Mouse (Mus musculus) c-Kit-positive CD71-positive TER-119-positive erythroid progenitor cells, embryonic 14.5 days (primary cell): ENCODE measurements around the gene Phactr4.

Experiments used
- DNase-seq: peaks from one replicate; pipeline ENCODE4 v3.0.0-alpha.2; 2013; ENCODE audit warnings: low spot score

Gene Phactr4

DNA sequence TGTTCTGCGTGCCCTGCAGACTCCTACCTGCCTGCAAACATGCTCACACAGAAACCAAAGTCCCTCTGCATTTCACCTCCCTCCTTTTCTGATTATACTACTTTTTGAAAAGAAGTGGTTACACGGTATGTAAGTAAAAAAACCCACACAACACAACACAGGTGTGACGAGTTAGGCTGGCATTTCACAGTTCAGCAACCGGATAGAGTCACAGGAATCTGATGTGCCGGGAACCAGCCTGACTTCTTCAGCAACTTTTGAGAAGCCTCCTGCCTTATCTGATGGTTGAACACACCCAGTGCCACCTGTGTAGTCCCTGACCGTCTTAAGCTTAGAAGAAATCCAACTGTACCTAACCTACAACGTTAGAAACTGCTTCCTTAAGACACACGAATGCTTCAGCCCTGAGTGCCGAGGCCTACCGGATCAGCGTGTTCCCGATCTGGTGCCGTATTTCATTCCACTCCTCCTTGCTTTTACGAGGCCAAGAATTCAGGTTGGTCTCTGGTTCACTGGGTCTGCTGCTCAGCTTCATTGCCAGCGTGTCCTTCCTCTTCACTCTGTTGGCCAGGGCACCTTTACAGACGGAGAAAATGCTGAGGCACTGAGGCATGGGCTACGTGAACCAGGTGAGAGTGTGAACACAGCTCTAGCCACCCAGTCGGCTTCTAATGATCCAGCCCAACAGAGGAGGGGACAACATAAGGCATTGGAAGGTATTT is 54.6 kb downstream of the Phactr4 start:
- DNase-seq = no peak

DNA sequence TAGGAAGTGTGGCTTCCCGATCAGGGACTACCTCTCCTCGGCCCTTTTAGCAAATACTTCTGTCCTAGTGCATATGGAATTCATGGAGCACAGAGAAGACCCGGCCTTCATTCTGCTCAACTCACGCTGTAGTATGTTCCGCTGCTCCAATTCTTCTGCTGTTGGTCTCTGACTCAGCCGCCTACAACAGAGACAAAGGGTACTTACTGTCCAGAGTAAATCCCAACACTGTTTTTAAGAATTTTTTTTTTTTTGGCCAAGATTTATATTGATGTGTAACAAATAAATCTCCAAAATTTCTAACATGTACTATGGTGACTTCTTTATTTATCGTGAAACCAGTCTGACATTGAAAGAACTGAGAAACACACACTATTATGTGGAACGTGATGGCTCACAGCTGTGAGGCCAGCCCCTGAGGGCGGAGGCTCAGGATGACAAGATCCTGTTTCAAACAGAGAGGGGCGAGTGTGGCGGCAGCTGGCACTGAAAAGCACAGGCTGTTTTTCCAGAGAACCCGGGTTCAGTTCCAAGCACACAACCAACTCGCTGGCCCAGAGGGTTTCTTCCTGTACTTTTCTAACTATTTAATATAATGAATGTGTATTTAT is 56.7 kb downstream of the Phactr4 start:
- no peak for DNase-seq

DNA sequence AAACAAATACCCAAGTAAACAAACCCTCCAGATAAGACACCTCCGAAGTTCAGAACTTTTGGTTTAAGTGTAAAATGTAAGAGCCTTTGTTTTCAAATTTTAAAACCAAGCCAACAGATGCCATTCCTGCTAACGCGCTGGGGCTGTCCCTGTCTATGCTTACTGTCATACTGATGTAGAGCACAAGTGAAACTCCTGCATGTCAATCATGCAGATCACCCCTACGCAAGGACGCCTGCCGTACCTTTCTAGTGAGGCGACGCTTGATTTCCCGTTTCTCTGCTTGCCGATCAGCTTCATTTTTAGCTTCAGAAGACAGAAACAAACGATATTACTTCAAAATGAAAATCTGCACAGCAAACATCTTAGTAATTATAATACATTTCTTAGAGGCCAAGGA is 58.8 kb downstream of the Phactr4 start:
- DNase-seq = no peak

DNA sequence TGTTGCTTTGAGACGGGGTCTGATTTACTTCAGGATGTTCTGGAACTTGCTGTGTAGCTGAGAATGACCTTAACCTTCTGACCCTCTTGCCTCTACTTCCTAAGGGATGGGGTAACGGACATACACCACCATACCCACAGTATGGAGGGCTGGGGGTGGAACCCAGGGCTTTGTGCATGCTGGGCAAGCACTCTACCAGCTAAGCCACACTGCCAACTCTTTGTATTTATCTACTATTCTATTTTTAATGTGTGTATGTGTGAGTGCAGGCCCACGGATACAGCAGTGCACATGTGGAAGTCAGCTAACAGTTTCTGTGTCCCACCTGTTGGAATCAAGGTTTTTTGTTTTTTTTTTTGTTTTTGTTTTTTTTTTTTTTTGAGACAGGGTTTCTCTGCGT is 62.8 kb downstream of the Phactr4 start:
- DNase-seq = no peak

DNA sequence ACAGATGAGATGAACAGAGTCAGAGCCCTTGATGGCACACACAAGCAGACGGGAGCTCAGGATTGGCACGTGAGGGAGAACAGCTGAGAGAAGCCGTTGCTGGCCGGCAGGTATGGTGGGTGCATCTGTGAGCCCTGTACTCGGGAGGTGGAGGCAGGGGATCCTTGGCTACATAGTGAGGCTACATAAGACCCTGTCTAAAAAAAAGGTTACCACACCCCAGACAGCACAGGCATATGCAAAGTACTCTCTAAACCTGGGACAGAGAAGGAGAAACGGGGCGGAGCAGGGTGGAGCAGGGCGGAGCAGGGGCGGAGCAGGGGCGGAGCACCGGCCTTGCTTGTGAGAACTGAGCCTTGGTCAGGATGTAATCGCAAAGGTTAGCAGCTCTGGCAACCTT is 66.1 kb downstream of the Phactr4 start:
- DNase-seq = peak; percentile 85

DNA sequence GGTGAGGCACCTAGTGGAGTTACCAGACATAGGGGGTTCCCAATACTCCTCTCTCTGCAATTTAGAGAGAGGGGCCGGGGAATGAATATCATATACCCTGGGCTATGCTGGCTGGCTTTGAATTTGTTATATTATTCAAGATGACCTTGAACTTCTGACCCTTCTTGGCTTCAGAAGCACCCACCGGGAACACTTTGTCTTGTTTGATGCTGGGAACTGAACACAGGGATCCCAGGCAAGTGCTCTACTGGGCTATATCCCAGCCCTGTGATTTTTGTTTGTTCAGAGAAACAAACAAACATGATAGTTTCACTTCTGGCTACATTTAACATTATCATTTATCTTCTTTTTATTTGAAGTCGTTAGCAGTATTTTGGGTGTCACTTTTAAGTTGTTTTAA is 66.9 kb downstream of the Phactr4 start:
- DNase-seq = no peak

DNA sequence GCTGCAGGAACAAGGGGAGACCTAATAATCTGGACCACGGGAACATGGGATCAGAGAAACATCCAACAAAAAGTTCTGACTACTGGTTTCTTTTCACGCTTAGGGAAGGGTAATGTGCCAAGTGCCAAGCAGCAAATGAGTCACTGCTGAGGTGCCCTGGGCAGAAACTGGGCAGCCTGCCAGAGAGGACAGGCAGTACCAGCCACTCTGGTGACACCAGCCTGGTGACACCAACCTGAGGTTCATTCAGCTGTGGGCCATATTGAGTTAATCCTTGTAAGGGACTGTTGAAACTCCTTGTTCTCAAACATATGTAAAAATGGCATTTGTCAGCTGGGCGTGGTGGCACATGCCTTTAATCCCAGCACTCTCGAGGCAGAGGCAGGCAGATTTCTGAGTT is 67.7 kb downstream of the Phactr4 start:
- DNase-seq = no peak

DNA sequence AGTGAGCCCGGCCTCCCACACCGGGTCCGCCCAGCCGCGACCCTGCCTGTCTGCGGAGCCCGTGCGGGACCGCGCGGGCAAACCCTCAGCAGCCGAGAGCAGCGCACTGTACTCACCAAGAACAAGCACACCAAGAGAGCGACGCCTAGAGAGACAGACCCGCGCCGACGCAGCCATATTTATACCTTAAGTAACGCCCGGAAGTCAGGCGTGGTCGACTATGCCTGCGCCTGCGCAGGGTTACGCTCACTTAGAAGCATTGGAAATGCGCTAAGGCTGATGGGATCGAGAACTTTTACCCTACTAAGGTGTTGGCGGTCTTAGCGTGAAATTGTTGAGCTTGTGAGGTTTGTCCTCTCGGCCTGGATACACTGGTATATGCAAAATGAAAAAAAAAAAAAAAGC is 68.8 kb downstream of the Phactr4 start, which contains the start of gene Rcc1:
Rcc1 (minus strand) TSS at position 125 of the 405 bp plus-strand sequence.
- DNase-seq = peak; percentile 94

DNA sequence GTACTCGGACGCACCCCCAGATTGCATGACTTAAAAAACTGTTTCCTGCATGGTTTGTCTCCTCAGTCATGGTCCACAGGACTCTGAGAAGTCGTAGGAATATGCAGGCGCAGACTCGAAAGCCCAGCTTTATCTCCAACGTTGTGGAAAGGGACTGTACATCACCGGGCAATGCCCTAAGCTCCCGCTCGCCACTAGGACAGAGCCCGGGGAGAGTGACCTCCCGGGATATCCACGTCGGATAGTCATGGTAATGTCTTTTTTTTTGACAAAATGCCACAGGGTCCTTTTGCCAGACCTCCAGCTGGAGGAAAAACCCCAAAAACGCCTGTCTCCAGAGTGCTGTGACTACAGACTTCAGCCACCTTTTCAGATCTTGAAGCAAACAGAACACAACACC is 69.5 kb downstream of the Phactr4 start:
- DNase-seq = no peak

DNA sequence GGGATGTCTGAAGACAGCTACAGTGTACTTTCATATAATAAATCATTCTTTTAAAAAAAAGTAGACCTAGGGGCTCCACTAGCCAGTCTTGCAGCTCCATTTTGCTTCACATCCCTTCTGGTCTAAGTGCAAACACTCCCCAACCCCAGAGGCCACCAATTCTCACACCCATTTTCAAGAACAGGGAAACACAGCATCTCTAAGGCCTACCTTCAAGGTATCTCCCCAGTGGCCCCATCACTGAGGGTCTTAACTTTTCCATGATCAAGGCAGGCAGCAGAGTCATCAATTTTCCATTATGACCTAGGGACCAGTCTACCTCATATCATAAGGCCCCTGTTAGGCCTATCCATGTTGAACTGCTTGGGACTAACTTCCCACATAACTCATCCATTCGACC is 70.9 kb downstream of the Phactr4 start:
- no peak for DNase-seq

DNA sequence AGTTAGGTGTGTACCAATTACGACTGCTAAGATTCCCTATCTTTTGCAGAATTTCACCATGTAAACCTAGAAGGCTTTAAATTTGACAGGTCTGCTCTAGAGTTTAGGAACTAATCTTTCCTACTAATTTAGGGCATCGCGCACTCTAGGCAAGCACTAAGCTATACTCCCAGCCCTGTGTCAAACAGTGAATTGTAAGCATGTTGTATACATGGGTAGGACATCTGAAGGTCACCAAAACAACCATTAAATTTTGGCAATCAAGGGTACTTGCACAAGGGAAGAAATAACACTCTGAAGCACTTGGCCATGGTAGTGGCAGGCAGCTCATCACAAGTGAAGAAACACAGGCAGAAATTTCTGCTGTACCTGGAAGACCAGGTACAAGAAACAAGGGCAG is 71.4 kb downstream of the Phactr4 start:
- DNase-seq = no peak

DNA sequence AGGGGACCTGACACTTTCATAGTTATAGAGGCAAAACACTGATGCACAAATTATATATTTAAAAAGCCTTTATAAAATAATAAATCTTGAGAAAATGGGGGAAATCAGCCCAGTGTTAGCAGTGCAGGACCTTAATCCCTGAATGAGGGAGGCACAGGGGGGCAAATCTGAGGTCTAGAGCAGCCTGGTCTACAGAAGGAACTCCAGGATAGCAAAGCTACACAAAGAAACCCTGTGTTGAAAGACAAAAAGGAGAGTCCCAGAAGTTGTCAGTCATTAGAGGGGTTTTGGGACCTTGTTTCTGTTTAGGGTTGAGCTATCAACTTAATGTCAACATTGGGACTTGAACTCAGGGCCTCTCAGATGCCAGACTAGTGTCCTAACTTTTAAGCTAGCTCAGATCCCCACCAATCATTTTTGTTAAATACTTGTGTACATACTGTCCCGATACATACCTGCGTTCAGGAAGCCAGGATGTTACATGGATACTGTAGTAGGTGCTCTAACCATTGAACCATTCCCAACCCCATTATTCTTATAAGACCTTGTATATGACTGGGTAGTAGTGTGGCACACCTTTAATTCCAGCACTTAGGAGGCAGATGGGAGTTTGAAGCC is 72.1 kb downstream of the Phactr4 start:
- DNase-seq = no peak

DNA sequence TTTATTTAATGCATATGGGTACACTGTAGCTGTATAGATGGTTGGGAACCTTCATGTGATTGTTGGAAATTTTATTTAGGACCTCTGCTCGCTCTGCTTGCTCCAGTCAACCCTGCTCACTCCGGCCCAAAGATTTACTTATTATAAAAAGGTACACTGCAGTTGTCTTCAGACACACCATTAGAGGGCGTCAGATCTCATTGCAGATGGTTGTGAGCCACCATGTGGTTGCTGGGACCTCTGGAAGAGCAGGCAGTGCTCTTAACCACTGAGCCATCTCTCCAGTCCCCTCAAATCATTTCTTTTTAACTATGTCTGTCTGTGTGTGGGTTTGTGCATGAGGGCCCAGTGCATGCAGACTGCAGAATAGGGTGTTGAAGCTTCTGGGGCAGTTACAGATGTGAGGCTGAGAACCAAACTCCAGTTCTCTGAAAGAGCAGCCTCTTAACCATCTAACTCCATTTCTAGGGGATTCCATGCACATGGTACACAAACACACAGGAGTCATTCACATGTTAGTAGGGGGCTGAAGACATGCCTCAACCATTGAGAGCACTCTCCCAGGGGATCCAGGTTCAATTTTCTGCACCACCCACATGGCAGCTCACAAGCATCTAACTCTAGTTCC is 72.7 kb downstream of the Phactr4 start:
- no peak for DNase-seq

DNA sequence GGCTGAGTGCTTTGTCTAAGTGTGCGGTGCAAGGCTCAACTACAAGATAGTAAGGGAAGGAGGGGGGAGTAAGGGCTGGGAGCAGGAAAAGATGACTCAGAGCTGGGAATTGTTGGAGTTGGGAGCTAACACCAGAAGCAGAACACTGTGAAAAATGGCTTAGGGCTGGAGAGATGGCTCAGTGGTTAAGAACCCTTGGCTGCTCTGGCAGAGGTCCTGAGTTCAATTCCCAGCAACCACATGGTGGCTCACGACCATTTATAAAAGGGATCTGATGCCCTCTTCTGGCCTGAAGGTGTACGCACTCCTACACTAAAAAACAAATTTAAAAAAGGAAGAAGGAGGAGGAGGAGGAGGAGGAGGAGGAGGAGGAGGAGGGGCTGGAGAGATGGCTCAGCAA is 75.6 kb downstream of the Phactr4 start:
- no peak for DNase-seq

DNA sequence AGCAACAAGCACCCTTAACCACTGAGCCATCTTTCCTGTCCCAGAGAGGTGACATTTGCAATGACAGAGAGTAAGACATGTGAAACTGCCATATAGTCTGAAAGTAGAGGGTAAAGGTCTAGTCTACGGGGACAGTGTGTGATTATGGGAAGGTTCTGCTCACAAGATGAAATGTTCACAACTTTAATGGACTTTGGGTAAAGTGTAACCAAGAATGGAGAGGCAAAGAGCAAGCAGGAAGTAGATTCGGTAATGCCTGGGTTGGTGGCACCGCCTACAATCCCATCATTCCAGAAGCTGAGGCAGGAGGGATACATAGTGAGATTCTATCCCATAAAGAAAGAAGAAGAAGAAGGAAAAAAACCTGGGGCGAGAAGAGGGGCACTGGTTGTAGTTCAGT is 76.0 kb downstream of the Phactr4 start:
- DNase-seq = no peak

DNA sequence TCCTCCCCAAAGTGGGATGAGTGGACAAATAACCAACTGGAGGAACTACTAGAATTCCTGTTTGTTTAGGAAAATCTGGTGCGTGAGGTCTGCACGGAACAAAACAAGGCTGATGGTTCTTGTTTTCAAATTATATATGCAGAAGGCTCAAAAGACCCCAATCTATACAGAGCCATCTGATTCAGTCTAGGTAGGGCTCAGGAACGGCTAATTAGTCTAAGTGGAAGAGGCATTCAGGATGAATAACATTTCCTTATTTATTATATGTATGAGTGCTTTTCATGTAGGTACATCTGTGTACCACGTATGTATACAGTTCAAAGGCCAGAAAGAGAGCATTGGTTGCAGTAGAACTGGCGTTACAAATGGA is 76.5 kb downstream of the Phactr4 start:
- no peak for DNase-seq

DNA sequence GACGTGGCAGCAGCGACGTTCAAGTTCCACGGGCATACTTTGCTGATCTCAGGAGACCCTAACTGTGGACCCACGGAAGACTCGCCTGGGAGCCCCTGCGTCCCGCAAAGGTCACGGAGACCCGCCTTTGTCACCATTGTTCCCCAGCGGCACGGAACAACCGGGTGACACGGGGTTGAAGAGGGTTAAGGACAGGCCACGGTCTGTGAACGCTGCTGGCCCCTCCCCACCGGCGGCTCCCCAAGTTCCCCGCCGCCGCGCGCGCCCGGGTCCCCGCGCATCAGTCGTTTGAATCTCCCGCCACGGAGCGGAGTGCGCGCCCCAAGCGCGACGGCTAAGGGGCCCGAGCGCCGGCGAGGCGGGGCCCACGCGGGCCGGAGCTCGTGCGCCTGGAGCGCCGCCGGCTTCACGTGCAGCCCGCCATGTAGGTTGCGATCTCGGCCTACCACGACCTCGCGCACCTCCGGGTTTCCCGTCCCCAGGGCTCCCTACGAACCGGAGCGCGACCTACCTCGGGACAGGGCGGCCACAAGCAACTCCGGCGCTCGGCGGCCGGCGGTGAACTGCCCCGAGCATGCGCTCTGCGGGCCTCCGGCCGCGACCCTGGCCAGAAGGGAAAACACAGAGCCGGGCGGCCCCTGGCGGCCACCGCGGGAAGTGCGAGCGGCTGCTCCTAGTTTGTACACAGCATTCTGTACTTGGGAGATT is 77.0 kb downstream of the Phactr4 start:
- peak; percentile 89 for DNase-seq

DNA sequence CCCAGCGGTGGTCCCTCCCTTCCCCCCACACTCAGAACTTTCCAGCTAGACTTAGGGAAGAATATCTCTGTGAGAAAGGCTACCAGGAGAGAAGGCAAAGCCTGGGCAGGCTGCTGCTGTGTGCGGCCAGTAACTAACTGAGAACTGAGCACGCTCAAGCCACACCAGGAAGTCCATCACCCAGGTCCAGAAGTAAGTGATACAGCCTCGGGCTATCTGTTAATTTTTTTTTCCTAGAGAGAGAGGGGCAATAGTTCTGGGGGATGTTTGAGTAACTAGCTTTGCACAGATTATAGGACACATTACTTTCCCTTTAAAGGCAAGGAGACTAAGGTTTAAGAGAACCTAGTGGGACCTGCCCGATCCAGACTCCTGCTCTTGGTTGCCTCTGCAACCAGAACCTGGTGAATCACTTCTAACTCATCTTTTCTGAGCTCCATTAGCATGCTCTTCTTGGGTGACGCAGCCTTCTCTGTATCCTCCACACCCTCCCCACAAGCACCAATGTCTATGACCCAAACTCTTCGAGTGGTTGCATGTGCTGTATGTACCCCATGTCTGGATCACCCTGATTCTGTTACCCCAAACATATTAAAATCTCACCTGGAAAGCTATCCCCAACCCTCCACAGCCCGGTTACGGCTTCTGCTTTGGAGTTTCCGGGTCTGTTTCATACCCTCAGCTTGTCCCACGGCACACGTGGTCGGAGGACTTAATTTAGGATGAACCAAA is 77.7 kb downstream of the Phactr4 start:
- DNase-seq = no peak

DNA sequence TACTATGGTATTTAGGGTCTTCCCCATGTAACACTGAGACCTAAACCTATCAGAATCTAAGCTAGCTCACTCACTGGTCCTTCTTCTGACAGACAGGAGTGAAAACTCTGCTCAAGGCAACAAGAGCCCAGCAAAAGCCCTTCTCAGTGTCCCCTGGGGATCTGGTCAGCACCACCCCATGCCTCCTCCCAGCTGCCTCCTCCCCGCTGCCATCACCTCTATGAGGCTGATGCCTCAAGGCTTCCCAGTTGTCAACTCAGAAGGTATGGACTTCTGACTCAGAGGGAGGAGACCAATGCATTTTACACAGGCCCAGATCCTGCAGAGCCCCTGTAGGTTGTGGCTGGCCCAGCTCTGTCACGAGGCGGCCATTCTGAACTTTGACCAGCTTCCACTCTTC is 80.8 kb downstream of the Phactr4 start:
- no peak for DNase-seq

DNA sequence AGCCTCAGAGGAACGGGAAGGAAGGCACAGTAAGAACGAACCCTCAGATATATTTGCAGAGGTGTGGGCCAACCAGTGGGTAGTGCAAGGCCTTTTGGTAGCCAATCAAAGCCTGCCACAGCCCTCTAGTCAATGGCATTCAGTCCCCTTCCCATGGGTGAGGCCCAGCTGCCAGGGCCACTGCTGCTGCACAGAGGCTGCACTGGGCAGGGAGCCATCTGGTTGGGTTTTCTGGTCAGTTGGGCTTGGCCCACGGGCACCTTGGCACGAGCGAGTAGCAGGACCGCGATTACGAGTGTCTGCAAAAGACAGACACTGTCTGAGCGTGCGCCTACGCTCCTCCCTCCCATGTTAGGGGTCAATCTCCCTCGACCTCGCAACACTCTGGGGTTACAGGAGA is 83.3 kb downstream of the Phactr4 start:
- no peak for DNase-seq

DNA sequence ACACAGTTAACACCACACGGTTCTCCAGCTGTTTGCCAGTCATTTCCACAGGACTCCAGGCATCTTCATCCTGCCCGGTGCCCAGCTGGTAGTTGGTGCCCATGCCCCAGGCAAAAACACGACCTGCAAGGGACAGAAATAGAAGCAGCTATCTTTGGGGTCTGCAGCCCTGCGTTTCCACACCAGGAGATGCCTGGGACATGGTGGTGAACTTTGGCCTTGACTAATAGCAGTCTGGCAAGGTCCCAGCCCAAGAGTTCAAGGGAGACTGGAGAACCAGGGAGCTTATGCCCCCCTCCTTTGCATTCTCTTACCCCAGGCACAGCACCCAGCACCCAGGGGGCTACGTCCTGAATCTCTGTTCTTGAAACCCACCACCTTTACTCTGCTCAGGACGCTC is 89.4 kb downstream of the Phactr4 start:
- DNase-seq = no peak

DNA sequence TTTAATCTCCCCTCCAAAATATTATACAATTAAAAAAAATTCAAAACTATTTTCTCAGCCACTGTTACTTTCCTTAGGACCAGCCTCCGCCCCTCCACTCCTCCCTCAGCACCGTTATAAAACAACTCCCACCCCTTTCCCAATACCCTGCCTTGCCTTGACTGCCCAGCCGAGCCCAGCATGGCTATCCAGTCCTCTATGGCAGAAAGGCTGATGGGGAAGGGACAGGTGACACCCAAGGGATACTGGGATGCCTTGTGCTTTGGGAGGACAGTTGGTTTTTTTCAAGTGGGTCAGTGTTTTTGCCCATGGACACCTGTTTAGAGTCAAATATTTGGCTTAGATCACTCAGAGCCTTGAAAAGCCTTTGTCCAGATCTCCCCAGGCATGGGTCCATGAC is 90.3 kb downstream of the Phactr4 start:
- DNase-seq = no peak
